Mouse (Mus musculus): Measurements from ENCODE around the gene Fzd9. TPM values are rescaled to one million over a fixed set of nuclear protein-coding genes. Genes with fewer than 3 reads are reported as not detected.

Gene Fzd9
- polyA plus RNA-seq, 1 experiment, result 0.89 TPM

DNA sequence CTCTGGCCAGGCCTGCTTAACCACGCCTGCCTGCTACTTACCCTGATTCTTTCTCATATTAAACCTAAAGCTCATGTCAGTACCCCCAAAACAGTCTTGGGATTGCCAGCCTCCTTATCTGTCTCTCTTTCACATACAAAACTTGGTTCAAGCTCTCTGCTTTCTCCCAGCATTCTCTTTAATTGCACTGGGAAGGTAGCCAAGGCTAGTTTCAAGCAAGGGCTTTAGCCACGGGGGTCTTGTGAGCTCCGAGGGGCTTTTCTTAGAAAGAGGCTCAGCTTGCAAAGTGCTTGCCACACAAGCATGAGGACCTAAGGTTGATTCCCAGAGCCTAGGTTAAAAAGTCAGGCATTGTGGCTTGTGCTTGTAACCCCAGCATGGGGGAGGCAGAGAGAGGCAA is 34.2 kb upstream of the Fzd9 start:
- Histone ChIP-seq H3K36me3 (ENCODE audit: control insufficient read depth, insufficient read depth) (no peaks in the 10 kb centered on the region), H3K27me3 (ENCODE audit: control insufficient read depth, insufficient read depth, insufficient read length) (peaks cover 34% of the 10 kb centered on the region), H3K79me2 (ENCODE audit: control insufficient read depth, insufficient read depth) (no peaks in the 10 kb centered on the region), H3K4me3 (ENCODE audit: insufficient read depth, poor library complexity, severe bottlenecking) (no peak overlapping the region), H3K79me3 (ENCODE audit: low read depth) (no peaks in the 10 kb centered on the region), H3ac (ENCODE audit: control insufficient read depth, insufficient read length, low read depth) (no peak overlapping the region)
- TF ChIP-seq MYOD1 (IDR thresholded peaks at IDR 0.05; ENCODE audit: control insufficient read depth, insufficient read length, low read depth) (no peak), USF1 (IDR thresholded peaks at IDR 0.05; ENCODE audit: low read depth) (no peak), MAX (IDR thresholded peaks at IDR 0.05) (no peak), MYOG (IDR thresholded peaks at IDR 0.05; ENCODE audit: control insufficient read depth, extremely low read depth, insufficient read length) (no peak), CEBPB (IDR thresholded peaks at IDR 0.05; ENCODE audit: low read depth) (no peak), CTCF (IDR thresholded peaks at IDR 0.05; ENCODE audit: control insufficient read depth, insufficient read depth, insufficient read length) (no peak), FOSL1 (IDR thresholded peaks at IDR 0.05; ENCODE audit: insufficient read depth, low read length, poor library complexity, severe bottlenecking) (no peak)

DNA sequence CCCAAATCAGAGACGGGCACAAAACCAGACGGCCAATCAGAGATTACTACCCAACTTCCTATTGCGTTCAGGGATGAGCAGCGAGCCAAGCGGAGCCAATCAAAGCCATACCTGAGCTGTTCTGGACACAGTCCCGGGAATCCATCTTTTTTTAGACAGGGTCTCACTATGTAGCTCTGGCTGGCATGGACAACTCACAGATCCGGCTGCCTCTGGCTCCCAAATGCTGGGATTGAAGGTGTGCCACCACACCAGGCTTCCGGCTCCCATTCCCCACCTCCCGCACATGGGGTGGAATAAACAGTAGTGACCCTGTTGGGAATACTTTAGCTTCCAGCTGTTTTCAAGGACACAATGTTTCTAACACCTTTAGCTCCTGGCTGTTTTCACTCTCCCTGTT is 29.2 kb upstream of the Fzd9 start:
- TF ChIP-seq MYOD1 (IDR thresholded peaks at IDR 0.05; ENCODE audit: control insufficient read depth, insufficient read length, low read depth), result no peak
- TF ChIP-seq USF1 (IDR thresholded peaks at IDR 0.05; ENCODE audit: low read depth), result no peak
- Histone ChIP-seq H3ac (ENCODE audit: control insufficient read depth, insufficient read length, low read depth) (no peak overlapping the region), H3K79me2 (ENCODE audit: control insufficient read depth, insufficient read depth) (no peaks in the 10 kb centered on the region), H3K79me3 (ENCODE audit: low read depth) (no peaks in the 10 kb centered on the region), H3K27me3 (ENCODE audit: control insufficient read depth, insufficient read depth, insufficient read length) (peaks cover 47% of the 10 kb centered on the region), H3K4me3 (ENCODE audit: insufficient read depth, poor library complexity, severe bottlenecking) (no peak overlapping the region), H3K36me3 (ENCODE audit: control insufficient read depth, insufficient read depth) (no peaks in the 10 kb centered on the region)

DNA sequence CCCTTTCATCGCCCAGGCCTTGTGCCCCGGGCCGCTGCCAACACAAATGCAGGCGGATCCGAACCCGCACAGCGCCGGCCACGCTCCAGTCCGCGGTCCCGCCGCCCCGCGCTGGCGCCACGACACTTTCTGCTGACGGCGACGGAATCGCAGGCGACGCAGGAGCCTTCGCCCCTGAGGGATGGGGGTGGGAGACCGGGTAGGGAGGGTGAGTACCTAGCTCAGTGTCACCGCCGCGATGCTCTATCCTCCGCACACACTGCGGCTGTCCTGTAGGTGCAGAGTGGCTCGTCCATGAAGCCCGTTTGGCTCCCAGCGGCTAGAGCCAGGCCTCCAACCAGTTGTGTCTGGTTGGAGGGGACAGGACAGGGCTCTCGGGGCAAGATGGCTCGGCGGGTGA is 25.6 kb upstream of the Fzd9 start:
- H3K27me3 ChIP-seq (ENCODE audit: control insufficient read depth, insufficient read depth, insufficient read length), result peaks cover 61% of the 10 kb centered on the region

DNA sequence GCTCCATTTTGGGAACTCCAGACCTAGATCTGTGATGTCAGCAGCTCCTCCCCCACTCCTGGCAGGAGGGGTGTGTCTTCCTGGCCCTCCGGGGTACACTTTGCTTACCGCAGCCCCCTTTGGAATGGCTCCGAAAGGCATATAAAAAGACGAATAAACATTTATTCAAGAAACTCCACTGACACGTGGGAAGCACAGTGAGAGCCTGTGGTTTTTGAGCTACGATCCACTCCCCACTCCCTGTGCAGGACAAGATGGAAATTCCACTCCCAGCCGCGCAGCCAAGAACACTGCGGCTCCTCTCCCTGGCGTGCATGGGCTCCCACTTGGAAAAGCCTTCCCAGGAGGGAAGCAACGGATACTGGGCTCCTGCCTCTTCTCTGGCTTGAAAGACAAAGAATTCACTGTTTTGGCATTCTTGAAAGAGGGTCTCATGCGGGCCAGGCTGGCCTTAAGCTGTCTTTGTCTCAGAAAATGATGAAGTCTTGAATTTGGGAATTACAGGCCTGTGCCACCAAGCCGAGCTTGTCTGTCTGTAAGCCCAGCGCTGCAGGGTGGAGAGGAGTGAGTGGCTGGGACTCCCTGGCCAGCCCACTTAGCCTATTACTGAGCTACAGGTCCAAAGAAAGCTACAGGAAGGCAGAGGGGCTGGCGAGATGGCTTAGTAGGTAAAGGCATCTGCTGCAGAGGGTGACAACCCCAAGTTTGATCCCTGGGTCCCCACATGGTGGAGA is 23.8 kb upstream of the Fzd9 start:
- peaks cover 61% of the 10 kb centered on the region for H3K27me3 ChIP-seq (ENCODE audit: control insufficient read depth, insufficient read depth, insufficient read length)
- H3K79me2 ChIP-seq (ENCODE audit: control insufficient read depth, insufficient read depth), result no peaks in the 10 kb centered on the region
- no peak overlapping the region for H3ac ChIP-seq (ENCODE audit: control insufficient read depth, insufficient read length, low read depth)
- H3K36me3 ChIP-seq (ENCODE audit: control insufficient read depth, insufficient read depth), result no peaks in the 10 kb centered on the region
- TF ChIP-seq CEBPB (IDR thresholded peaks at IDR 0.05; ENCODE audit: low read depth) (no peak), CTCF (IDR thresholded peaks at IDR 0.05; ENCODE audit: control insufficient read depth, insufficient read depth, insufficient read length) (no peak), MYOG (IDR thresholded peaks at IDR 0.05; ENCODE audit: control insufficient read depth, extremely low read depth, insufficient read length) (no peak), MAX (IDR thresholded peaks at IDR 0.05) (no peak), USF1 (IDR thresholded peaks at IDR 0.05; ENCODE audit: low read depth) (no peak), MYOD1 (IDR thresholded peaks at IDR 0.05; ENCODE audit: control insufficient read depth, insufficient read length, low read depth) (no peak), FOSL1 (IDR thresholded peaks at IDR 0.05; ENCODE audit: insufficient read depth, low read length, poor library complexity, severe bottlenecking) (no peak)
- no peak overlapping the region for H3K4me3 ChIP-seq (ENCODE audit: insufficient read depth, poor library complexity, severe bottlenecking)
- H3K79me3 ChIP-seq (ENCODE audit: low read depth), result no peaks in the 10 kb centered on the region

More for the DNA sequence above, 25.6 kb upstream of the Fzd9 start:
- Histone ChIP-seq H3K36me3 (ENCODE audit: control insufficient read depth, insufficient read depth) (no peaks in the 10 kb centered on the region), H3K79me2 (ENCODE audit: control insufficient read depth, insufficient read depth) (no peaks in the 10 kb centered on the region), H3K4me3 (ENCODE audit: insufficient read depth, poor library complexity, severe bottlenecking) (no peak overlapping the region), H3K79me3 (ENCODE audit: low read depth) (no peaks in the 10 kb centered on the region), H3ac (ENCODE audit: control insufficient read depth, insufficient read length, low read depth) (no peak overlapping the region)
- TF ChIP-seq FOSL1 (IDR thresholded peaks at IDR 0.05; ENCODE audit: insufficient read depth, low read length, poor library complexity, severe bottlenecking), result no peak
- TF ChIP-seq MAX (IDR thresholded peaks at IDR 0.05), result no peak
- TF ChIP-seq CEBPB (IDR thresholded peaks at IDR 0.05; ENCODE audit: low read depth), result no peak
- TF ChIP-seq USF1 (IDR thresholded peaks at IDR 0.05; ENCODE audit: low read depth), result no peak
- TF ChIP-seq MYOD1 (IDR thresholded peaks at IDR 0.05; ENCODE audit: control insufficient read depth, insufficient read length, low read depth), result no peak
- TF ChIP-seq MYOG (IDR thresholded peaks at IDR 0.05; ENCODE audit: control insufficient read depth, extremely low read depth, insufficient read length), result no peak
- no peak for TF ChIP-seq CTCF (IDR thresholded peaks at IDR 0.05; ENCODE audit: control insufficient read depth, insufficient read depth, insufficient read length)

DNA sequence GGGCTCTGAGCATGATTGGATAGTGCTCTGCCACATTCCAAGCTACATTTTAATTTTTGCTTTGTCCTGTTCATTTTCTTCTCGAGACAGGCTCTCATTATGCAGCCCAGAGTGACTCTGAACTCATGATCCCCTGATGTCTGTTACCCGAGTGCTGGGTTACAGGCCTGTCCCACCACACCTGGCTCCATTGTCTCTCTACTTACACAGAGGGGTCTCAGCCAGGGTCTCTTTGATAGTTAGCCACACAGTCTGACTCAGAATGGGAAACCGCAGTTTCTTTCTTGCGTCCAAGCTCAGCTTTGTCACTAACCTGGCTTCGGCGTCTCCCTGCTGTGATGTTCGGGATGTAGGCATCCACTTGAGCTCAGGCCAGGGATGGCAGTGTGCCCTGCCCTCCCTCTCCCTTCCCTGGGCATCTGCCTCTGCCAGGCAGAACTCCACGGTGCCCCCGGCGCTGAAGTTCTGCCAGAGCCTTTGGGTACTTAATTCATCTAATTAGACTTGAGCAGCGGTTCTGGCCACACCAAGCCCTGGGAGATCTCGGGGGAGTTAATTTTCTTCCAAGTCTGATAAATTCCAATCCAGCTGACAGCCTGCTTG is 20.6 kb upstream of the Fzd9 start:
- H3K36me3 ChIP-seq (ENCODE audit: control insufficient read depth, insufficient read depth), result no peaks in the 10 kb centered on the region
- H3K79me2 ChIP-seq (ENCODE audit: control insufficient read depth, insufficient read depth), result no peaks in the 10 kb centered on the region
- H3ac ChIP-seq (ENCODE audit: control insufficient read depth, insufficient read length, low read depth), result no peak overlapping the region
- TF ChIP-seq CEBPB (IDR thresholded peaks at IDR 0.05; ENCODE audit: low read depth), result no peak
- TF ChIP-seq MYOD1 (IDR thresholded peaks at IDR 0.05; ENCODE audit: control insufficient read depth, insufficient read length, low read depth), result no peak
- TF ChIP-seq CTCF (IDR thresholded peaks at IDR 0.05; ENCODE audit: control insufficient read depth, insufficient read depth, insufficient read length), result no peak
- no peak for TF ChIP-seq USF1 (IDR thresholded peaks at IDR 0.05; ENCODE audit: low read depth)
- TF ChIP-seq FOSL1 (IDR thresholded peaks at IDR 0.05; ENCODE audit: insufficient read depth, low read length, poor library complexity, severe bottlenecking), result no peak
- no peak for TF ChIP-seq MAX (IDR thresholded peaks at IDR 0.05)
- TF ChIP-seq MYOG (IDR thresholded peaks at IDR 0.05; ENCODE audit: control insufficient read depth, extremely low read depth, insufficient read length), result no peak
- no peaks in the 10 kb centered on the region for H3K79me3 ChIP-seq (ENCODE audit: low read depth)
- no peak overlapping the region for H3K4me3 ChIP-seq (ENCODE audit: insufficient read depth, poor library complexity, severe bottlenecking)
- H3K27me3 ChIP-seq (ENCODE audit: control insufficient read depth, insufficient read depth, insufficient read length), result peaks cover 57% of the 10 kb centered on the region
